Mouse (Mus musculus) lung, adult 2 months (tissue): ENCODE measurements around the gene Jph3.

Experiments
- CTCF ChIP-seq: fragments of 200-500 bp; IDR thresholded peaks from 2 replicates; pipeline ENCODE4 v1.5.1; 2011; ENCODE audit warnings: mild to moderate bottlenecking, low read length, control low read depth; ENCODE audit not compliant: insufficient read depth
- POLR2A ChIP-seq: fragments of 200-500 bp; IDR thresholded peaks from 2 replicates; pipeline ENCODE4 v1.6.1; 2011; ENCODE audit warnings: low read depth, mild to moderate bottlenecking, control low read depth, low read length, borderline replicate concordance; ENCODE audit errors: extremely low read depth

DNA sequence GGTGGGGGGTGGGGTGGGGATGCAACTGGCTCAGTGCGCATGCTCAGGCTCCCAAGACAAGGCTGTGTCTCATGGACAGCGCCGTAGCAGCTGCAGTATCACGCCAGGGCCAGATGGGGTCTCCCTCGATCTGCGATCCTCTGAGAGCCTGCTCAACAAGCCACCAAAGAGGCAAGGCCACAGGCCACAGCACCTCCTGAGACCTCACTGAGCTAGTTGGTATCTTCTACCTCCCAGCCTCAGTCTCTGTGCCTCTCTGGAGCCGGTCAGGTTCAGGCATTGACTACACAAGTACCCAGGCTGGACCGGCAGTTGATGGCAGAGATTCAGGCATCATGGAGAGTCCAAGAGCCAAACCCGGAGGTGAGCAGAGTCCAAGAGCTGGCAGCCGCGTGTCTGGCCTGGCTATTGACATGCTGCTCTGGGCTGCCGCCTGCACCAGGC, 11.4 kb upstream of the Jph3 start:
- TF ChIP-seq POLR2A (no peak), CTCF (peak; percentile 88)
